Mouse (Mus musculus) heart, postnatal 0 days (tissue): Measurements from ENCODE around the gene Gm11127. TPM values are rescaled to one million over a fixed set of nuclear protein-coding genes. Genes with fewer than 3 reads are reported as not detected.

ENCODE experiments used
- ATAC-seq: fragments of 200-750 bp; cut with Nextera tagmentation; 2 replicates; pipeline ENCODE4 v1.8.0; 2017; ENCODE audit warnings: low read depth, moderate number of reproducible peaks, moderate library complexity; ENCODE audit not compliant: insufficient read depth
- DNase-seq: peaks from one replicate; pipeline ENCODE4 v3.0.0-alpha.2; 2016; ENCODE audit warnings: low spot score
- H3K27ac ChIP-seq: fragments of 300-500 bp; sonication (generic); 2 replicates; pipeline ENCODE4 v1.5.1; 2014; ENCODE audit warnings: low read depth, mild to moderate bottlenecking
- H3K27me3 ChIP-seq: fragments of 300-500 bp; sonication (generic); 2 replicates; pipeline ENCODE4 v1.6.1; 2014; ENCODE audit warnings: low read length, mixed read lengths; ENCODE audit not compliant: control insufficient read depth, insufficient read depth
- H3K36me3 ChIP-seq: fragments of 300-500 bp; sonication (generic); replicated peaks from 2 replicates; pipeline ENCODE4 v1.6.1; 2014; ENCODE audit warnings: low read length, mixed read lengths; ENCODE audit not compliant: control insufficient read depth, insufficient read depth
- H3K4me1 ChIP-seq: fragments of 300-500 bp; sonication (generic); 2 replicates; pipeline ENCODE4 v1.6.1; 2014; ENCODE audit warnings: antibody characterized with exemption; ENCODE audit not compliant: control insufficient read depth, insufficient read depth
- H3K4me2 ChIP-seq: fragments of 300-500 bp; sonication (generic); 2 replicates; pipeline ENCODE4 v1.6.1; 2014; ENCODE audit warnings: low read depth, mild to moderate bottlenecking, low read length, moderate library complexity
- H3K4me3 ChIP-seq: fragments of 300-500 bp; sonication (generic); 2 replicates; pipeline ENCODE4 v1.5.1; 2014; ENCODE audit warnings: low read depth, low read length
- H3K9ac ChIP-seq: fragments of 300-500 bp; sonication (generic); replicated peaks from 2 replicates; pipeline ENCODE4 v1.6.1; 2014; ENCODE audit warnings: low read depth, low read length, mixed read lengths
- H3K9me3 ChIP-seq: fragments of 300-500 bp; sonication (generic); replicated peaks from 2 replicates; pipeline ENCODE4 v1.6.1; 2016; ENCODE audit warnings: low read length; ENCODE audit not compliant: control insufficient read depth
- CTCF ChIP-seq: IDR thresholded peaks from 2 replicates; pipeline ENCODE4 v1.5.1; 2016; ENCODE audit warnings: antibody characterized with exemption, control low read depth, low read depth
- EP300 ChIP-seq: IDR thresholded peaks from 2 replicates; pipeline ENCODE4 v1.6.1; 2016; ENCODE audit warnings: antibody characterized with exemption, low read depth
- WGBS: fragments of 180-500 bp; shearing (Covaris S2); extraction: QIAGEN DNeasy Blood & Tissue Kit; methylation state at CpG from one replicate; pipeline ENCODE4 v1.1.7; 2014; 5-methylcytosine and 5-hydroxymethylcytosine counted together
- polyA plus RNA-seq: library from polyadenylated mRNA; unstranded; fragments of >200 nt; fragmentation: Nextera tagmentation; extraction: Ambion mirVana; gene quantifications from 2 replicates; pipeline ENCODE4 v1.2.1, GENCODE M21; 2015
- total RNA-seq: library from RNA; depleted of rRNA; stranded (reverse); fragments of >200 nt; gene quantifications from 2 replicates; pipeline ENCODE4 v1.2.3, GENCODE M21; 2014; ENCODE audit warnings: low replicate concordance; rRNA removed

Gene Gm11127
- total and polyA plus RNA-seq, 2 experiments from 2014 or later, result not detected

- TF ChIP-seq EP300, result no peak
- TF ChIP-seq CTCF, result no peak
- ATAC-seq (no peak), DNase-seq (no peak)
- Histone ChIP-seq H3K4me1 (no peaks in the 10 kb centered on the region), H3K9ac (no peak overlapping the region), H3K27ac (no peak overlapping the region), H3K9me3 (no peaks in the 10 kb centered on the region), H3K4me2 (no peak overlapping the region), H3K4me3 (no peak overlapping the region), H3K36me3 (peaks cover 12% of the 10 kb centered on the region; the same call in 1 of the 2 replicates), H3K27me3 (no peaks in the 10 kb centered on the region)
- WGBS, result 89% methylated on average over 5 of the region's 5 CpGs
These were observed 43.2 kb downstream of the Gm11127 start for GRCm38 (mm10) chr17:36014977-36015376.

Other genes starting within 250 kb of the Gm11127 start
- gene Ier3, start 236.7 kb downstream of the Gm11127 start, total RNA-seq, result 41.7 and 50.5 TPM in 2 replicates
- 70.7 and 79.4 TPM in 2 replicates for gene Ier3, start 236.7 kb downstream of the Gm11127 start, polyA plus RNA-seq
- 161 and 163 TPM in 2 replicates for gene Flot1, start 235.1 kb downstream of the Gm11127 start, total RNA-seq
- 122 and 132 TPM in 2 replicates for gene Flot1, start 235.1 kb downstream of the Gm11127 start, polyA plus RNA-seq
- 1,043 and 1,325 TPM in 2 replicates for gene Tubb5, start 220.1 kb downstream of the Gm11127 start, total RNA-seq
- gene Tubb5, start 220.1 kb downstream of the Gm11127 start, polyA plus RNA-seq, result 259 and 267 TPM in 2 replicates
- 5.4 and 25.0 TPM in 2 replicates for gene Mdc1, start 216.9 kb downstream of the Gm11127 start, total RNA-seq
- 2.3 and 3.0 TPM in 2 replicates for gene Mdc1, start 216.9 kb downstream of the Gm11127 start, polyA plus RNA-seq
- gene Nrm, start 197.1 kb downstream of the Gm11127 start, total RNA-seq, result 16.1 and 36.2 TPM in 2 replicates
- 18.0 and 21.6 TPM in 2 replicates for gene Nrm, start 197.1 kb downstream of the Gm11127 start, polyA plus RNA-seq
- 30.0 and 35.0 TPM in 2 replicates for gene Ppp1r18, start 192.8 kb downstream of the Gm11127 start, total RNA-seq
- gene Ppp1r18, start 192.8 kb downstream of the Gm11127 start, polyA plus RNA-seq, result 10.0 and 11.6 TPM in 2 replicates
- 18.2 and 24.1 TPM in 2 replicates for gene Dhx16, start 178.6 kb downstream of the Gm11127 start, total RNA-seq
- 14.9 and 15.0 TPM in 2 replicates for gene Dhx16, start 178.6 kb downstream of the Gm11127 start, polyA plus RNA-seq
- gene 2310061I04Rik, start 160.9 kb downstream of the Gm11127 start, total RNA-seq, result 32.5 and 36.6 TPM in 2 replicates
- gene 2310061I04Rik, start 160.9 kb downstream of the Gm11127 start, polyA plus RNA-seq, result 51.9 and 53.1 TPM in 2 replicates
- gene Atat1, start 148.3 kb downstream of the Gm11127 start, total RNA-seq, result 28.6 and 31.0 TPM in 2 replicates
- 19.1 and 19.8 TPM in 2 replicates for gene Atat1, start 148.3 kb downstream of the Gm11127 start, polyA plus RNA-seq
- 38.0 and 73.7 TPM in 2 replicates for gene Mrps18b, start 142.0 kb downstream of the Gm11127 start, total RNA-seq
- 68.6 and 77.0 TPM in 2 replicates for gene Mrps18b, start 142.0 kb downstream of the Gm11127 start, polyA plus RNA-seq
- 11.2 and 20.7 TPM in 2 replicates for gene Ppp1r10, start 141.9 kb downstream of the Gm11127 start, total RNA-seq
- gene Ppp1r10, start 141.9 kb downstream of the Gm11127 start, polyA plus RNA-seq, result 14.8 and 20.2 TPM in 2 replicates
- 44.0 and 47.0 TPM in 2 replicates for gene Abcf1, start 88.6 kb downstream of the Gm11127 start, total RNA-seq
- 68.5 and 74.5 TPM in 2 replicates for gene Abcf1, start 88.6 kb downstream of the Gm11127 start, polyA plus RNA-seq
- gene Gnl1, start 78.5 kb downstream of the Gm11127 start, total RNA-seq, result 18.7 and 27.2 TPM in 2 replicates
- gene Gnl1, start 78.5 kb downstream of the Gm11127 start, polyA plus RNA-seq, result 26.2 and 30.0 TPM in 2 replicates
- 0.61 and 20.4 TPM in 2 replicates for gene Prr3, start 78.1 kb downstream of the Gm11127 start, total RNA-seq
- gene Prr3, start 78.1 kb downstream of the Gm11127 start, polyA plus RNA-seq, result 6.7 and 8.6 TPM in 2 replicates
- 6.2 TPM in 1 of 2 replicates, not detected in the other for gene H2-T24, start 37.8 kb downstream of the Gm11127 start, total RNA-seq
- 1.8 TPM in 2 replicates for gene H2-T24, start 37.8 kb downstream of the Gm11127 start, polyA plus RNA-seq
- 19.2 and 34.8 TPM in 2 replicates for gene H2-T23, start 25.5 kb downstream of the Gm11127 start, total RNA-seq
- gene H2-T23, start 25.5 kb downstream of the Gm11127 start, polyA plus RNA-seq, result 10.3 and 10.8 TPM in 2 replicates
- 17.4 and 19.6 TPM in 2 replicates for gene H2-T22, start 15.6 kb downstream of the Gm11127 start, total RNA-seq
- 8.2 and 8.4 TPM in 2 replicates for gene H2-T22, start 15.6 kb downstream of the Gm11127 start, polyA plus RNA-seq
- not detected in 2 replicates for gene Gm6034, start 15.4 kb downstream of the Gm11127 start, total RNA-seq
- gene Gm6034, start 15.4 kb downstream of the Gm11127 start, polyA plus RNA-seq, result not detected in 2 replicates
- 0.35 TPM in 1 of 2 replicates, not detected in the other for gene Gm19684, start 63.3 kb upstream of the Gm11127 start, total RNA-seq
- gene Gm19684, start 63.3 kb upstream of the Gm11127 start, polyA plus RNA-seq, result not detected in 2 replicates
- not detected in 2 replicates for gene Gm7030, start 71.1 kb upstream of the Gm11127 start, total RNA-seq
- gene Gm7030, start 71.1 kb upstream of the Gm11127 start, polyA plus RNA-seq, result not detected in 2 replicates
- not detected in 2 replicates for gene Gm8909, start 110.2 kb upstream of the Gm11127 start, total RNA-seq
- not detected in 2 replicates for gene Gm8909, start 110.2 kb upstream of the Gm11127 start, polyA plus RNA-seq
- gene H2-T3, start 131.9 kb upstream of the Gm11127 start, total RNA-seq, result not detected in 2 replicates
- gene H2-T3, start 131.9 kb upstream of the Gm11127 start, polyA plus RNA-seq, result not detected in 2 replicates
- 5.5 and 28.3 TPM in 2 replicates for gene Rpp21, start 199.7 kb upstream of the Gm11127 start, total RNA-seq
- 89.0 and 97.8 TPM in 2 replicates for gene Rpp21, start 199.7 kb upstream of the Gm11127 start, polyA plus RNA-seq
- 7.4 and 14.3 TPM in 2 replicates for gene Trim39, start 213.9 kb upstream of the Gm11127 start, total RNA-seq
- 4.8 and 5.1 TPM in 2 replicates for gene Trim39, start 213.9 kb upstream of the Gm11127 start, polyA plus RNA-seq
- gene H2-M10.2, start 228.1 kb upstream of the Gm11127 start, total RNA-seq, result not detected in 2 replicates
- gene H2-M10.2, start 228.1 kb upstream of the Gm11127 start, polyA plus RNA-seq, result not detected in 2 replicates